Mouse (Mus musculus): ENCODE measurements around the gene Plpp1. TPM values are rescaled to one million over a fixed set of nuclear protein-coding genes. Genes with fewer than 3 reads are reported as not detected.
A peak's percentile ranks its signal among the peaks of the same experiment; 100 is the strongest.

Gene Plpp1
- polyA plus RNA-seq, 1 experiment from 2014 or later: 62.3 TPM

- H3K36me3 ChIP-seq (replicated peaks): no peaks in the 10 kb centered on the region
- no peaks in the 10 kb centered on the region for H3K4me1 ChIP-seq
- no peak overlapping the region for H3K9ac ChIP-seq
- H3K4me2 ChIP-seq: no peak overlapping the region
- H3K27me3 ChIP-seq (replicated peaks): no peaks in the 10 kb centered on the region
- no peak overlapping the region for H3K27ac ChIP-seq
- no peak overlapping the region for H3K4me3 ChIP-seq
- 65% methylated on average over 7 of the region's 7 CpGs for WGBS
- no peak for ATAC-seq (replicated peaks)
- H3K9me3 ChIP-seq: no peaks in the 10 kb centered on the region
Observed at GRCm38 (mm10) chr13:112785305-112785704, 15.3 kb upstream of the Plpp1 start.

GRCm38 (mm10) chr13:112786142-112786541, 14.4 kb upstream of the Plpp1 start:
- WGBS: 51% methylated on average over 3 of the region's 3 CpGs
- H3K27ac ChIP-seq: no peak overlapping the region
- no peak overlapping the region for H3K4me3 ChIP-seq
- no peak overlapping the region for H3K9ac ChIP-seq
- no peaks in the 10 kb centered on the region for H3K36me3 ChIP-seq (replicated peaks)
- no peaks in the 10 kb centered on the region for H3K4me1 ChIP-seq
- no peaks in the 10 kb centered on the region for H3K9me3 ChIP-seq
- no peaks in the 10 kb centered on the region for H3K27me3 ChIP-seq (replicated peaks)
- ATAC-seq (replicated peaks): no peak
- no peak overlapping the region for H3K4me2 ChIP-seq

GRCm38 (mm10) chr13:112786942-112787533, 13.6 kb upstream of the Plpp1 start:
- Histone ChIP-seq H3K9ac (no peak overlapping the region), H3K27ac (no peak overlapping the region), H3K9me3 (no peaks in the 10 kb centered on the region), H3K4me1 (no peaks in the 10 kb centered on the region), H3K4me3 (no peak overlapping the region), H3K27me3 (replicated peaks) (no peaks in the 10 kb centered on the region), H3K4me2 (no peak overlapping the region), H3K36me3 (replicated peaks) (no peaks in the 10 kb centered on the region)
- no peak for ATAC-seq (replicated peaks)
- WGBS: 83% methylated on average over 10 of the region's 10 CpGs

- Histone ChIP-seq H3K27me3 (replicated peaks) (no peaks in the 10 kb centered on the region), H3K4me2 (no peak overlapping the region), H3K4me3 (no peak overlapping the region), H3K9ac (no peak overlapping the region), H3K9me3 (no peaks in the 10 kb centered on the region), H3K36me3 (replicated peaks) (no peaks in the 10 kb centered on the region), H3K4me1 (no peaks in the 10 kb centered on the region), H3K27ac (no peak overlapping the region)
- 85% methylated on average over 5 of the region's 5 CpGs for WGBS
- no peak for ATAC-seq (replicated peaks)
Observed at GRCm38 (mm10) chr13:112790774-112791173, 9.8 kb upstream of the Plpp1 start.

GRCm38 (mm10) chr13:112791906-112792305, 8.7 kb upstream of the Plpp1 start:
- Histone ChIP-seq H3K9ac (no peak overlapping the region), H3K36me3 (replicated peaks) (no peaks in the 10 kb centered on the region), H3K4me2 (no peak overlapping the region), H3K27ac (no peak overlapping the region), H3K4me3 (no peak overlapping the region), H3K27me3 (replicated peaks) (no peaks in the 10 kb centered on the region), H3K9me3 (no peaks in the 10 kb centered on the region), H3K4me1 (no peaks in the 10 kb centered on the region)
- 87% methylated on average over 5 of the region's 5 CpGs for WGBS
- no peak for ATAC-seq (replicated peaks)

- Histone ChIP-seq H3K4me3 (no peak overlapping the region), H3K36me3 (replicated peaks) (no peaks in the 10 kb centered on the region), H3K9ac (no peak overlapping the region), H3K27me3 (replicated peaks) (no peaks in the 10 kb centered on the region), H3K9me3 (no peaks in the 10 kb centered on the region), H3K4me2 (no peak overlapping the region), H3K27ac (no peak overlapping the region), H3K4me1 (peaks cover 11% of the 10 kb centered on the region)
- WGBS: 93% methylated on average over 9 of the region's 9 CpGs
- ATAC-seq (replicated peaks): no peak
Observed at GRCm38 (mm10) chr13:112798243-112798952, 2.2 kb upstream of the Plpp1 start.

GRCm38 (mm10) chr13:112798953-112799305, 1.7 kb upstream of the Plpp1 start:
- 76% methylated on average over 9 of the region's 9 CpGs for WGBS
- no peak overlapping the region for H3K9ac ChIP-seq
- H3K4me1 ChIP-seq: peaks cover 17% of the 10 kb centered on the region
- no peaks in the 10 kb centered on the region for H3K36me3 ChIP-seq (replicated peaks)
- ATAC-seq (replicated peaks): no peak
- H3K9me3 ChIP-seq: no peaks in the 10 kb centered on the region
- no peak overlapping the region for H3K4me2 ChIP-seq
- no peaks in the 10 kb centered on the region for H3K27me3 ChIP-seq (replicated peaks)
- no peak overlapping the region for H3K4me3 ChIP-seq
- no peak overlapping the region for H3K27ac ChIP-seq

GRCm38 (mm10) chr13:112799721-112800241, 811 bp upstream of the Plpp1 start:
- H3K27me3 ChIP-seq (replicated peaks): no peaks in the 10 kb centered on the region
- H3K36me3 ChIP-seq (replicated peaks): no peaks in the 10 kb centered on the region
- peak overlapping the region; percentile 97 for H3K27ac ChIP-seq
- H3K4me1 ChIP-seq: peaks cover 17% of the 10 kb centered on the region
- WGBS: 75% methylated on average over 8 of the region's 8 CpGs
- H3K4me2 ChIP-seq: peak overlapping the region; percentile 84; the same call in 1 of the 2 replicates
- ATAC-seq (replicated peaks): no peak
- H3K9me3 ChIP-seq: no peaks in the 10 kb centered on the region
- H3K4me3 ChIP-seq: no peak overlapping the region
- H3K9ac ChIP-seq: no peak overlapping the region

- H3K36me3 ChIP-seq (replicated peaks): peaks cover 9% of the 10 kb centered on the region; the same call in 1 of the 2 replicates
- peak overlapping the region; percentile 95 for H3K4me3 ChIP-seq
- 2% methylated on average over 23 of the region's 23 CpGs for WGBS
- H3K27ac ChIP-seq: peak overlapping the region; percentile 97
- no peaks in the 10 kb centered on the region for H3K27me3 ChIP-seq (replicated peaks)
- ATAC-seq (replicated peaks): peak; percentile 86
- peaks cover 17% of the 10 kb centered on the region for H3K4me1 ChIP-seq
- H3K9me3 ChIP-seq: no peaks in the 10 kb centered on the region
- H3K9ac ChIP-seq: peak overlapping the region; percentile 96
- peak overlapping the region; percentile 84 for H3K4me2 ChIP-seq
Observed at GRCm38 (mm10) chr13:112801381-112802004, 901 bp downstream of the Plpp1 start.

- H3K4me3 ChIP-seq: no peak overlapping the region
- H3K4me2 ChIP-seq: 0 out of 2 replicates have a peak overlapping the region, but pooled peaks have one; percentile 6
- H3K36me3 ChIP-seq (replicated peaks): peaks cover 9% of the 10 kb centered on the region
- H3K27ac ChIP-seq: no peak overlapping the region
- no peak for ATAC-seq (replicated peaks)
- no peaks in the 10 kb centered on the region for H3K9me3 ChIP-seq
- H3K4me1 ChIP-seq: peaks cover 17% of the 10 kb centered on the region
- H3K9ac ChIP-seq: no peak overlapping the region
- WGBS: 83% methylated on average over 7 of the region's 7 CpGs
- no peaks in the 10 kb centered on the region for H3K27me3 ChIP-seq (replicated peaks)
Observed at GRCm38 (mm10) chr13:112803106-112803505, 2.5 kb downstream of the Plpp1 start.

GRCm38 (mm10) chr13:112803661-112804060, 3.1 kb downstream of the Plpp1 start:
- Histone ChIP-seq H3K4me1 (peaks cover 17% of the 10 kb centered on the region), H3K27ac (no peak overlapping the region), H3K4me3 (no peak overlapping the region), H3K9me3 (no peaks in the 10 kb centered on the region), H3K4me2 (no peak overlapping the region), H3K27me3 (replicated peaks) (no peaks in the 10 kb centered on the region), H3K36me3 (replicated peaks) (peaks cover 9% of the 10 kb centered on the region), H3K9ac (no peak overlapping the region)
- no peak for ATAC-seq (replicated peaks)
- 93% methylated on average over 4 of the region's 4 CpGs for WGBS

GRCm38 (mm10) chr13:112805529-112805928, 4.9 kb downstream of the Plpp1 start:
- no peaks in the 10 kb centered on the region for H3K9me3 ChIP-seq
- no peaks in the 10 kb centered on the region for H3K27me3 ChIP-seq (replicated peaks)
- peaks cover 14% of the 10 kb centered on the region for H3K4me1 ChIP-seq
- no peak overlapping the region for H3K4me2 ChIP-seq
- H3K9ac ChIP-seq: no peak overlapping the region
- ATAC-seq (replicated peaks): no peak
- H3K4me3 ChIP-seq: no peak overlapping the region
- H3K27ac ChIP-seq: no peak overlapping the region
- H3K36me3 ChIP-seq (replicated peaks): peaks cover 9% of the 10 kb centered on the region
- 97% methylated on average over 3 of the region's 3 CpGs for WGBS
